Mouse (Mus musculus) embryo, embryonic 10.5 days (tissue): ENCODE results near the gene Mical3.
"Not testable (repeated sequence)": the region's sequence is repeated elsewhere in the genome, so short reads cannot be mapped to it uniquely, and the experiment has no call there.

Source experiments
- DNase-seq: peaks from one replicate; pipeline ENCODE4 v3.0.0-alpha.2; 2015; ENCODE audit warnings: low spot score

Gene Mical3

GRCm38 (mm10) chr6:120930450-120931306, 200.1 kb downstream of the Mical3 start:
- no peak for DNase-seq

- DNase-seq, result no peak
These were observed 201.4 kb downstream of the Mical3 start for GRCm38 (mm10) chr6:120929421-120929820.

DNA sequence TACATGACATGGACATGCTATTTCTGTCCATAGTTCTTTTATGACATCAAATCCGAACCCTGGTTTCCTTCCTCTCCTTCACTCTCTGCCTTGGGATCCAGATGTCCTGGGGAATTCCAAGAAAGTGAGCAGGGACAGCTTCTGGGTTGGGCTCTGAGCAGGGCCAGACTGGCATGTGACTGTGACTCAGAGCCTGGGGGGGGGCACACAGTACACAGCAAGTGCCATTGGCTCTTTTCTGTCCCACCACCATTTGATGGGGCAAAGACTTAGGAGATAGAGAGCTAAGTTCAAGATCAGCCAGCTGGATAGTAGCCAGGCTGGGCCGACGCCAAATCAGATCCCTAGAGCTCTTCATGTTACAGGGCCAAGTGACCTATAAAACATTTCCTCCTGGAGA, 203.0 kb downstream of the Mical3 start:
- no peak for DNase-seq

- no peak for DNase-seq
These were observed 203.9 kb downstream of the Mical3 start for GRCm38 (mm10) chr6:120926880-120927279.

- not testable (repeated sequence) for DNase-seq
These were observed 205.9 kb downstream of the Mical3 start for GRCm38 (mm10) chr6:120924791-120925321.

DNA sequence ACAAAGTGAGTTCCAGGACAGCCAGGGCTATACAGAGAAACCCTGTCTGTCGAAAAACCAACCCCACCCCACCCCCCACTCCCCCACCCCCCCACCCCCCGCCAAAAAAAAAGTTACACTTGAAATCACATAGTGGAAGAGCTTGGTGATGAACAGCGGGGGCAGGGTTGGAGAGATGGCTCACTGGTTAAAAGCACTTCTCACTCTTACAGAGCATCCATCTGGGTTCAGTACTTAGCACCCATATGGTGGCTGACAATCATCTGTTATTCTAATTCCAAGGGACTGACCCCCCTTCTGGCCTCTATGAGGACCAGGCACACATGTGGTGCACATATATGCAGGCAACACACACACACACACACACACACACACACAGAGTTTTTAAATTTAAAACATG, 212.8 kb downstream of the Mical3 start:
- DNase-seq, result no peak

DNA sequence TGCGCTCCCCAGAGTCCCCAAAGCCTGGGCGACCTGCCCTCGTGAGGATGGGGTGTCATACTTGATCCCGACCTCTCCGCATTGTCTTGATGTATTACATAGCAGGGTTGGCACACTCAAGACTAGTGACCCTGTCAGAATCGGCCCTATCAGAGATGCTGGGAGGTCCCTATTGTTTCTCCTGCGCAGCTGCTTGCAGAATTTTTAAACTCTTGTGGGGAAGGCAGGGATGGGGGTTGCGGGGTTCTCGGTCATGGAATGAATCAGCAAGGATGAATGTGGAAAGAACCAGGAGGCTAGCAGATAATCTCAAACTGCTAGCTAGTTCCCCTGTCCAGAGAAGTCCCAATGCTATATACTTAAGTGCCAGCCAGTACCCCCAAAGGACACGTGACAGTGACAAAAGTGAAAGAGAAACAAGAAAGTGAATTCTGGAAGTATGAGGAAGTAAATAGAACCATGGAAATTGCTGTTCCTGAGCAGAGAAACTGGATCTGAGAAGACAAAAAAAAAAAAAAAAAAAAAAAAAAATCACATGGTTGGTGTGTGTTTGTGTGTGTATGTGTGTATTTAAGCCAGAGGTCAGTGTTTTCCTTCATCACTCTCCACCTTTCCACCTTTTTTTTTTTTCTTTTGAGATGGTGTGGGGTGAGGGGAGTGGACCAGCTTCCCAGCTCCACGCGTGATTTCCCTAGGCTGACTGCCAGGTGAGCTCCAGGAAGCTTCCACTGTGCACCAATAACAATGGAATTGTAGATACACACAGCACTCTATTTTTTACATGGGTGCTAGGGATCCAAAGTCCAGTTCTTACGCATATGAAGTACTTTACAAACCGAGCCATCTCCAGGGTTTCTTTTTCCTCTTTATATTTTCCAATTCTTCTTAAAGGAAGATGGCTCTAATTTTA, 213.6 kb downstream of the Mical3 start:
- not testable (repeated sequence) for DNase-seq

GRCm38 (mm10) chr6:120916074-120916971, 214.5 kb downstream of the Mical3 start, which contains the start of gene Bid:
Gene Bid (minus strand): TSS chr6:120916853.
- DNase-seq, result peak; percentile 85

DNA sequence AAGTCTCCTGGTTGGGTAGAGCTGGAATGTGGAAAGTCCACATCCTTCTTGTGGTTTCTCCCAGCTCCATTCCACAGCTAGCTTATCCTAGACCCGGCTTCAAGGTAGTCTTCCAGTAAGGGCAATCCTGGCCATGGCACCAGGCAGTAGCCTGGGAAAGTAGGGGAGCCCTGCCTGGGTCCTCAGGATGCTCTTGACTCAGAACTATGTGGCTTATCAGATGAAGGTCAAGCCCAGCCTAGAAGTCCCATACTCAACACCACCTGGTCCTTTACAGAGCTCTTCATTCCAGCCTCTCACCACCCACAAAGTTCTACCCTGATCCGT, 215.2 kb downstream of the Mical3 start:
- DNase-seq, result no peak

- DNase-seq, result peak; percentile 41
These were observed 215.7 kb downstream of the Mical3 start for GRCm38 (mm10) chr6:120914911-120915648.

DNA sequence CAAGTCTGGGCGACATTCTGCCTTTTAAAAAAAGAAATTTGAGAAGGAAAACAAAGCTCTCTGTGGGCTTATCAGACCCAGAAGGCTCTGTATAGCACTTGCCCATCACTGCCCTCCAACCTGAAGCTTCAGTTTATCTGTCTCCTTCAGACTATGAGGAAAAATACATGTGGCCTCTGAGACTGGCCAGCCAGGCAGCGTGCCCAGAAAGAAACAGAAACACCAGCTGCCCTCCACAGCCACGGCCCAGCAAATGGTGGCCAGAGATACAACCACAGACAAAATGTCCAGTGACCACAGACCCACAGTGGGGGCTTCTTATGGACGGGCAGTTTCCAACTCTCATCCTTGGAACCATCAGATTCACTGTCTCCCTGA, 216.3 kb downstream of the Mical3 start:
- no peak for DNase-seq

DNA sequence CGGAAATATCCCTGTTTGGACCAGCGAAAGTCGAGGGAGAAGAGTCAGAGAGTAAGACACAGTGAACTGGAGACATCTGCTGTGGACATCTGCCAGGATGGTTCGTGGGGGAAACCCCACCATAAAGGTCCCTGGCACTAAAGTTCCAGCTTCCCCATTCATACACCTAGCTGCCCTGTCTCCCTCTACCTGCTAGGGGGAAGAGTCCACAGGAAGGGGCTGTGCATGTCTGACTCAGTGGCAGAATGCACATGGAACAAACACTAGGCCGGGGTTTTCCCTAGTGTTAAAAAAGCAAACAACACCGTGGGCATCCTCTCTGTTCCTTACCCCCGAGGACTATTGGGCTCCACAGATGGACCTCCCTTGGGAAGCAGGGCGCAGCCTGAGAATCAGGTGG, 217.0 kb downstream of the Mical3 start:
- DNase-seq, result no peak

GRCm38 (mm10) chr6:120912931-120913330, 217.9 kb downstream of the Mical3 start:
- no peak for DNase-seq

GRCm38 (mm10) chr6:120911213-120912007, 219.4 kb downstream of the Mical3 start:
- no peak for DNase-seq

- DNase-seq, result no peak
These were observed 221.3 kb downstream of the Mical3 start for GRCm38 (mm10) chr6:120909501-120909900.

GRCm38 (mm10) chr6:120907876-120908597, 222.8 kb downstream of the Mical3 start:
- not testable (repeated sequence) for DNase-seq

DNA sequence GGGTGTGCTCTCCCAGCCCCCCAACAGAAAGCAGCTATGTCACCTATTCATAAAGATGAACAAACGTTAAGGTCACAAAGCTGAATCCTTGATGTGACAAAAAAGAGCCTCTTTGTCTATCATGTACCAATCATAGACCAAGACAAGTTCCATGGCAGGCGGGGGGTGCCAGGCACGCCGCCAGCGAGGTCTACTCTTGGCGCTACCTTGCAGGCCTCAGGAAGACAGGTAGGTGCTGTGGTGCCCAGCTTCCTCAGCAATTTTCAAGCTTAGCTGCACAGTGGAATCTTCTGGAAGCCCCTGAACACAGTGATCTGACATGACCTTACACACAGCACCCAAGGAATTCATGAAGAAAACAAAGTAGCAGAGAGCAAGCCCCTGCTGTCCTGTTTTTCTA, 224.3 kb downstream of the Mical3 start:
- DNase-seq, result no peak

DNA sequence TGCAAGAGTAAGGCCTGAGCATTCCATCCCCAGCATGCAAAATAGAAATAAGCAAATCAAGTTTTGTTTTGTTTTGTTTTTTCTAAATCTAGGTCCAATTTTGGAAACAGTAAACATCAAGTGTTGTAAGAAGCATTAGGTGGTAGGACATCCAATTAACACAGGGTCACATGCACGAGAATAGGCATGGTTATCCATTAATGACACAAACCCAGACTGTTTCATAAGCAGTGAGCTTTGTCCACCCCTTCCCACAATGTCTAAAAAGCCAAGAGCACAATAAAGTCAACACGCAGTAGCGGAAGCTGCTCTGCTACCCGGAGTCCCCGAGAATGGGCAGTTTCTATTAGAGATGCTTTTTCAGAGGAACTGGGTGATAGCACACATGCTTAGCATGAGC, 225.7 kb downstream of the Mical3 start:
- DNase-seq, result no peak

- DNase-seq, result no peak
These were observed 226.8 kb downstream of the Mical3 start for GRCm38 (mm10) chr6:120903961-120904360.
